Mouse (Mus musculus): ENCODE measurements around the gene Nup210. TPM values are rescaled to one million over a fixed set of nuclear protein-coding genes. Genes with fewer than 3 reads are reported as not detected.

Nup210 gene
- polyA plus RNA-seq, 3 experiments from 2014 or later, result 51.5 to 81.0 (median 66.2) TPM

- ATAC-seq, result no peak
These were observed 102.3 kb downstream of the Nup210 start for GRCm38 (mm10) chr6:91014198-91014958.

GRCm38 (mm10) chr6:91012458-91012857 lies 104.2 kb downstream of the Nup210 start:
- no peak for ATAC-seq

GRCm38 (mm10) chr6:91011568-91011967 lies 105.1 kb downstream of the Nup210 start:
- no peak for ATAC-seq

- no peak for ATAC-seq
These were observed 108.3 kb downstream of the Nup210 start for GRCm38 (mm10) chr6:91008284-91008830.

- no peak for ATAC-seq
These were observed 109.4 kb downstream of the Nup210 start for GRCm38 (mm10) chr6:91007207-91007606.

GRCm38 (mm10) chr6:91004157-91004556 lies 112.5 kb downstream of the Nup210 start:
- ATAC-seq, result no peak

- ATAC-seq, result no peak
These were observed 113.2 kb downstream of the Nup210 start for GRCm38 (mm10) chr6:91003310-91003995.

- no peak for ATAC-seq
These were observed 115.1 kb downstream of the Nup210 start for GRCm38 (mm10) chr6:91001566-91001965.

GRCm38 (mm10) chr6:91000819-91001525 lies 115.7 kb downstream of the Nup210 start:
- ATAC-seq, result no peak

GRCm38 (mm10) chr6:90999176-90999575 lies 117.5 kb downstream of the Nup210 start:
- no peak for ATAC-seq

GRCm38 (mm10) chr6:90997025-90997424 lies 119.6 kb downstream of the Nup210 start:
- no peak for ATAC-seq

DNA sequence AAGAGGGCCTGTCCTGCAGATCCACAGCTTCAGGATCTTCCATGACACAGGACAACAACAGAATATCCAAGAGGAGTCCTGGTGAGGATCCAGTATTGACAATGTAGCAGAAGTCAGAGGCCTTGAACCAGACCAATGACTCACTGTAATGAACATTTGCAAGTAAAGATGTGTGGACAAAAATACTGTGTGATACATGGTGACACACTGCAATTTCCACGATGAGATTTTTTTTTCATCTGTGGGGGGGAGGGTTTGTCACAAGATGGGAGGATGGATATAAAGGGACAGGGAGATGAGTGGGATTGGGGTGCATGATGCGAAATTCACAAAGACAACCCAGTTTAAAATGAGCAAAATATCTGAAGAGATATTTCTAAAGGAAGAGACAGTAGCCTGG lies 120.4 kb downstream of the Nup210 start:
- no peak for ATAC-seq

DNA sequence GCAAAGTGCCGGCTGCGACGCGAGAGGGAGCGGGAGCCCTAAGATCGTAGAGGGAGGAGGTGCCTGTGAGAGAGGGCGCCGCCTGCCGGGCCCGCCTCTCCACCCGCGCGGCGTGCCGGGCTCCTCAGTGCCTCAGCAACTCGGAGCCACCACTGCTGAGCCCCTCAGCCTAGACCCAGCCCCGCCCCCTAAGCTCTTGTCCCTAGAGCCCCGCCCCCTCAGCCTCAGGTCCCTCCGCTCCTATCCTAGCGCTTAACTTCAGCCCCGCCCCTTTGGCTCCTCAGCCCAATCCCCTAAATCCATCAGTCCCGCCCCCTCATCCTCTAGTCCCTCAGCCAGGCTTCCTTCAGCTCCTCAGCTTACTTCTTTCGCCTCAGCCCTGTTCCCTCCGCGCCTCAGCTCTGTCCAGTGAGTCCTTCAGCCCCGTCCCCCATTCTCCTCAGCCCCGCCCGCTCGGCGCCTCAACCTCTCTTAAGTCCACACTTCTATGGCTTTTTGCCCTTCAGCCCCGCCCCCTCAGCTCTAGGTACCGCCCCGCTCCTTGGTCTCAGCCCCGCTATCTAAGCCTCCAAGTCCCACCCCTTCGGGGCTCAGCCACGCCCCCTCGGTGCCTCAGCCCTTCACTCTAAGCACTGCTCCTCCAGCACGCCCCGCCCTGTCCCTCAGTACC lies 127.8 kb downstream of the Nup210 start, which contains the start of gene Iqsec1:
Iqsec1 (minus strand) TSS at position 38 of the 670 bp plus-strand sequence.
- ATAC-seq, result peak; percentile 52

GRCm38 (mm10) chr6:90988299-90988625 lies 128.4 kb downstream of the Nup210 start:
- ATAC-seq, result peak; percentile 14

- no peak for ATAC-seq
These were observed 128.9 kb downstream of the Nup210 start for GRCm38 (mm10) chr6:90987561-90988298.

DNA sequence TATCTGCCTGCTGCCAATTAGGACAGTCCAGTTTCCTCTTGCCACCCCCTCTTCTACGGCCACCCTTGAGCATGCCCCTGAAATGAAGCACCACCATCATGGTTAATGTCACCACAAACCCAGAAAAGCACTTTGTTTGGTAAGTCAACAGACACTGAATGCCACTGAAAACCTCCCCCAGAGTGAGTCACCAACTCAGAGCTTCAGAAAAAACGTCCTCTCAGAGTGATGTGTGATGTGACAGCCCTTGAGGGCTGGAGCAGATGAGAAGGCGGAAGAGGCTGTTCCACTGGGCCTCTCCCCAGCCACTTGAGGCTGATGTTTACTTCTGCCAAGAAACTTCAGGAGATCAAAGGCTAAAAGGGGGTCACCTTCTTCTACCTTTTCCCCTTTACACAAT lies 132.5 kb downstream of the Nup210 start:
- ATAC-seq, result no peak

GRCm38 (mm10) chr6:90974279-90974678 lies 142.3 kb downstream of the Nup210 start:
- ATAC-seq, result no peak

- ATAC-seq, result no peak
These were observed 147.2 kb downstream of the Nup210 start for GRCm38 (mm10) chr6:90969341-90969871.

All from inflammation-experienced regulatory T-cells, adult 6 months (primary cell).